Mouse (Mus musculus): ENCODE measurements around the gene Trpv5.

- peak; percentile 71 for TF ChIP-seq CTCF (IDR thresholded peaks at IDR 0.05; ENCODE audit: low read depth)
- no peak for TF ChIP-seq EP300 (IDR thresholded peaks at IDR 0.05; ENCODE audit: low read depth)
Measured at GRCm38 (mm10) chr6:41727989-41728609, 47.5 kb upstream of the Trpv5 start.
